Mouse (Mus musculus) ES-E14 (cell line): ENCODE measurements at regions not wholly inside any gene's neighbourhood (a gene's known extent, or its start where the extent isn't known, plus 50 kb on each side); places are given as distances from the start of the nearest gene placed in this dataset.

ENCODE experiments used
- DNase-seq: peaks from one replicate; pipeline ENCODE4 v3.0.0-alpha.2; 2013; ENCODE audit warnings: low read depth, low spot score
- H3K27ac ChIP-seq: 2 replicates; pipeline ENCODE4 v1.5.1; 2012; ENCODE audit warnings: low read depth, mild to moderate bottlenecking, low read length, moderate library complexity, mixed read lengths; ENCODE audit not compliant: poor library complexity, insufficient read depth, severe bottlenecking
- H3K36me3 ChIP-seq: 2 replicates; pipeline ENCODE4 v1.6.1; 2012; ENCODE audit warnings: mild to moderate bottlenecking, low read length, moderate library complexity, mixed read lengths; ENCODE audit not compliant: control insufficient read depth, poor library complexity, insufficient read depth, severe bottlenecking
- H3K4me1 ChIP-seq, 2 experiments: fragments of 150-350 bp in 1 of 2; sonication (generic) in 1 of 2; 2 replicates each; pipeline ENCODE4 v1.6.1; 2012; ENCODE audit warnings: low read length in 2 of 2, mild to moderate bottlenecking in 1 of 2, mixed read lengths in 1 of 2; ENCODE audit not compliant: control insufficient read depth in 2 of 2, insufficient read depth in 2 of 2, poor library complexity in 1 of 2
- H3K4me3 ChIP-seq, 2 experiments: fragments of 150-350 bp in 1 of 2; sonication (generic) in 1 of 2; 2 replicates each; pipeline ENCODE4 v1.5.1; 2012; ENCODE audit warnings: low read length in 2 of 2, low read depth in 1 of 2, mild to moderate bottlenecking in 1 of 2, mixed read lengths in 1 of 2; ENCODE audit not compliant: insufficient read depth in 1 of 2, poor library complexity in 1 of 2, severe bottlenecking in 1 of 2
- H3K9ac ChIP-seq: 2 replicates; pipeline ENCODE4 v1.6.1; 2012; ENCODE audit warnings: low read depth, mild to moderate bottlenecking, low read length, mixed read lengths; ENCODE audit not compliant: poor library complexity, insufficient read depth, severe bottlenecking
- H3K9me3 ChIP-seq: fragments of 150-350 bp; sonication (generic); 2 replicates; pipeline ENCODE4 v1.6.1; 2012; ENCODE audit warnings: low read depth, mild to moderate bottlenecking, low read length; ENCODE audit not compliant: control insufficient read depth, insufficient read depth
- CHD2 ChIP-seq: IDR thresholded peaks from 2 replicates; pipeline ENCODE4 v1.6.1; 2014; ENCODE audit warnings: mild to moderate bottlenecking, low read depth, low read length, inconsistent platforms
- HCFC1 ChIP-seq: IDR thresholded peaks from 2 replicates; pipeline ENCODE4 v1.6.1; 2012; ENCODE audit warnings: low read length, inconsistent platforms, borderline replicate concordance; ENCODE audit not compliant: insufficient read depth
- MAFK ChIP-seq: IDR thresholded peaks from 2 replicates; pipeline ENCODE4 v1.6.1; 2014; ENCODE audit warnings: mild to moderate bottlenecking, low read depth, low read length, inconsistent platforms; ENCODE audit not compliant: insufficient read depth
- ZC3H11A ChIP-seq: IDR thresholded peaks from 2 replicates; pipeline ENCODE4 v1.6.1; 2012; ENCODE audit warnings: low read depth, mild to moderate bottlenecking, inconsistent platforms, low read length, borderline replicate concordance
- ZNF384 ChIP-seq: IDR thresholded peaks from 2 replicates; pipeline ENCODE4 v1.6.1; 2012; ENCODE audit warnings: low read depth, low read length, inconsistent platforms
- in situ Hi-C, 2 experiments: fragments of 600-800 bp; cut with MboI; formaldehyde crosslinking; loops; one replicate each; pipeline ENCODE4 v1.15.1; 2025; ENCODE audit warnings: low sequenced_read_pairs in 2 of 2, inconsistent platforms in 1 of 2; ENCODE audit not compliant: unreplicated experiment in 2 of 2

DNA sequence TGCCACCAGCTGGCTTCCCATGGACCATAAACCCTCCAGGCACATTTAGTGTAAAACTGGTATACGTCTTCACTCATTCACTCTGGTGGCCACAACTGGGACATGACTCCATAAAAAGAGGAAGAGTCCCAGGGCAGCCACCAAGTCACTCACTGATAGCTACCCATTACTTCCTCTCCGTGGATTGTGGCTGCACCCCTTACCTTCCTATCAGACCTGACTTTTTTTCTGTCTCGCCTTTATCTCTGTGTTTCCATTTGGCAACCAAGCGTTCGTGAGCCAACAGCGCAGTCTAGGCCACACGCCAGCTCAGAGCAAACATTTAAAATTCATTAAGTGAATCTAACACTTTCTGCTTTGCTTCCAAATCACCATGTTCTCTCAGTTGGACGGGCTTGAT is 53.9 kb upstream of the Slc44a1 start:
- no peak overlapping the region for H3K9ac ChIP-seq
- in situ Hi-C loops = loop anchor here in 1 of 2 experiments (10.0 kb wide), 1 partner anchor 208 kb away; no protein-coding TSS in a partner anchor
- H3K27ac ChIP-seq = no peak overlapping the region
- H3K36me3 ChIP-seq = no peaks in the 10 kb centered on the region
- TF ChIP-seq CHD2 (no peak), ZC3H11A (no peak), ZNF384 (no peak), MAFK (no peak), HCFC1 (no peak)
- H3K9me3 ChIP-seq = no peaks in the 10 kb centered on the region
- H3K4me3 ChIP-seq = no peak overlapping the region
- no peak for DNase-seq
- H3K4me1 ChIP-seq = peaks cover 0 to 3% of the 10 kb centered on the region in 2 experiments; a peak in 2 of 4 replicates

DNA sequence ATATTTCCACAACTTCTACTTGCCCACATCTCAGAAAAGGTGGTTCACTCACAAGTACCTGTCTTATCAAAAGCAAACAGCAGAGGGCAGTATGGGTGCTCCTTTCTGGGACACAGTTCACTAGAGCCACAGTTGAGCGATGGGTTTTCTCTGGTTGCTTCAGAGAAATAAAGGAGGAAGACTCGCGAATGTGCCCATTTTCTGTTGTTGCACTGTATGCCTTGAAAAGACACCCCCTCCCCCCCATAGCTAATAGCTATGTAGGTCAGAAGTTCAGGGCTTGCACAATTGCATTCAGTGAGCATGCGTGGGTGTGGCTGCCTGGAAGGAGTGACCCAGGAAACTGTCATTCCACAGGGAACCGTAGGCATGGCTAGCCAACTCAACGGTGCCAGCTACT is 55.5 kb upstream of the Slc44a1 start:
- in situ Hi-C loops = loop anchor here in 1 of 2 experiments (10.0 kb wide), 1 partner anchor 210 kb away; no protein-coding TSS in a partner anchor
- H3K9ac ChIP-seq = no peak overlapping the region
- H3K27ac ChIP-seq = no peak overlapping the region
- peaks cover 0 to 3% of the 10 kb centered on the region in 2 experiments; a peak in 2 of 4 replicates for H3K4me1 ChIP-seq
- no peaks in the 10 kb centered on the region for H3K9me3 ChIP-seq
- DNase-seq = peak; percentile 81
- TF ChIP-seq HCFC1 (no peak), MAFK (no peak), ZC3H11A (peak; percentile 75)
- no peaks in the 10 kb centered on the region for H3K36me3 ChIP-seq
- H3K4me3 ChIP-seq = no peak overlapping the region

DNA sequence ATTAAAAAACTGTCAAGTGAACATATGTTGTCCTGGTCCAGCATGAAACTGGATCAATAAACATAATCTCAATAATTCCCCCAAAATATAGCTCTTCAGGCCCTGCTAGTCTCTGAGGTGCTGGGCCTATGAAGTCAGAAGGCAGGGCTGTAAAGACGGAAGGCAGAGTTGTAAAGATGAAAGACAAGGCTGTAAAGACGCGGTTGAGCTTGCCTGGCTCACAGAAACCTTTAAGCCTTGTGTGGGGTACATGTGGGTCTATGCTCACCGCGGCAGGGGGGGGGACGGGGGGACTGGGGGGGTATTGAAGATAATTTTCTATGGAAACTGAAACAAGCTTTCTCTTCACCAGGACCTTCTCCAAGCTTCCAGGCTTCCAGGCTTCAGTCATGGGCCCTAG is 56.1 kb upstream of the Slc44a1 start:
- DNase-seq = no peak
- TF ChIP-seq MAFK (no peak), CHD2 (no peak), ZC3H11A (no peak), HCFC1 (no peak), ZNF384 (no peak)
- Histone ChIP-seq H3K27ac (no peak overlapping the region), H3K9ac (no peak overlapping the region), H3K4me3 (no peak overlapping the region), H3K4me1 (peaks cover 0 to 3% of the 10 kb centered on the region in 2 experiments; a peak in 2 of 4 replicates), H3K36me3 (no peaks in the 10 kb centered on the region), H3K9me3 (no peaks in the 10 kb centered on the region)
- in situ Hi-C loops = loop anchor here in 1 of 2 experiments (10.0 kb wide), 1 partner anchor 211 kb away; no protein-coding TSS in a partner anchor

- no peak for DNase-seq
- Histone ChIP-seq H3K9me3 (no peaks in the 10 kb centered on the region), H3K9ac (no peak overlapping the region), H3K4me1 (peaks cover 0 to 3% of the 10 kb centered on the region in 2 experiments; a peak in 2 of 4 replicates), H3K27ac (no peak overlapping the region), H3K4me3 (no peak overlapping the region), H3K36me3 (no peaks in the 10 kb centered on the region)
- in situ Hi-C loops = loop anchor here in 1 of 2 experiments (10.0 kb wide), 1 partner anchor 213 kb away; no protein-coding TSS in a partner anchor
- TF ChIP-seq HCFC1 (no peak), ZNF384 (no peak), CHD2 (no peak), ZC3H11A (no peak), MAFK (no peak)
Measured at GRCm38 (mm10) chr4:53382012-53382411, 58.2 kb upstream of the Slc44a1 start.

DNA sequence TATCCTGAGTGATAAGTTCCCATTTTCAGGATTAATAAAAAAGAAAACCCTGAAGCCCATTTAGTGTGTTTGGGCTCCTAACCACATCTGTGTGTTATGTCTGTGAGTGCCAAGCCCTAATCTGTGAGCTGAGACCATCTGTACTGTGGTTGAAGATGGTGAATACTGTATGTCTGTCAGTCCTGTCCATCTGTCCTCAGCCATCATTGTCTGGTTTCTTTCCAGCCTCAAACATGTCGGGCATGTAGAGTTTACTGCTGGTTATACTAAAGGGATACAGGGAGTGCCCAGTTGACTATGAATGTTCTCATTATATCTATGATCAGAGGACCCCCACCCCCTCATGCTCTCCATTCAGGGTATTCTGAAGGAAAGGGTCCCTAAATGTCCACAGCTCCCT is 60.4 kb upstream of the Slc44a1 start:
- in situ Hi-C loops = loop anchor here in 1 of 2 experiments (10.0 kb wide), 1 partner anchor 215 kb away; no protein-coding TSS in a partner anchor
- TF ChIP-seq CHD2 = no peak
- no peak for TF ChIP-seq MAFK
- no peak for TF ChIP-seq HCFC1
- TF ChIP-seq ZC3H11A = no peak
- no peak for TF ChIP-seq ZNF384
- Histone ChIP-seq H3K4me3 (no peak overlapping the region), H3K9me3 (no peaks in the 10 kb centered on the region), H3K9ac (no peak overlapping the region), H3K36me3 (no peaks in the 10 kb centered on the region), H3K4me1 (peaks cover 0 to 2% of the 10 kb centered on the region in 2 experiments; a peak in 2 of 4 replicates), H3K27ac (no peak overlapping the region)
- DNase-seq = no peak
